Mouse (Mus musculus): ENCODE data around the gene Inafm2. TPM values are rescaled to one million over a fixed set of nuclear protein-coding genes. Genes with fewer than 3 reads are reported as not detected.

Gene Inafm2
- polyA plus RNA-seq, 2 experiments: 5.0 to 18.3 TPM

DNA sequence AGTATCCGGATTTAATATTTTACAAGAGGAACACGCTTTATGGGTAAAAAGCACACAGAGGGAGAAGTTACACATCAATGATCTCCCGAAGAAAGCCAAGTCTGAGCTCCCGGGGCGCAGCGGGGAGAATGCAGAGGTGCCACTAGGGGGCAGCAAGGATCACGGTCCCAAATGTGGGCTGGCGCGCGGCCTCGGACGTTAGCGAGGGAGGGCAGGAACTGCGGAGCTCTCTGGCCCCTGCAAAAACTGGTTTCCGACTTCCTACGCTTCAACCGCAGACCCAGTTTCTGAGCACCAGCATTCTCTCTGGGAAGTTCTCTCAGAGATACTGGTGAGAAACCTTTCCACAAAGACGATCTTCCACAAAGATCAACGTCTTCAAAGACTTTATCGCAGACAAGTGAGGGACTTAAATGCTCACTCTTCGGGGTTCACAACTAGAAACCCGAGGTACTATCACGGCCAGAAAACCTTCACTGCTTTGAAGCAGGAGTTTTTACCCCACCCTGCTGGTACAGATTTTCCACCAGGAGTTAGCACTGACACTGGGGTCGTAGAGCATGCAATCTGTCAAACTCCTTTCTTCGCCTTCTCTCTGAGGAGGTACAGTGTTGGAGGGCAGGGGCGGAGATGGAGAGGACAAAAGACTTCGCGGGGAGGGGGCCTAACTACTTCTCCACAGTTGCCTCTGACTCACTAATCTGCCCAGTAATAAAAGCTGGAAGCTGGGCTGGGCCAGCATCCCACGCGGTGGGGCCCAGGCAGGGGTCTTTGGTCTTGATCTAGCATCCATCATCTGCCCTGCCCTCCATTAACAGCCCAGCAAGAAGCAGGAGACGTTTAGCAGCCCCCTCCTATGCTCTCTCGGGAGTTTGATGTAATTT is 45.1 kb upstream of the Inafm2 start:
- peak; percentile 46 for ATAC-seq (ENCODE audit: insufficient read depth)
- Histone ChIP-seq H3K9ac (replicated peaks) (no peak overlapping the region), H3K9me3 (ENCODE audit: control insufficient read depth, low read length) (no peaks in the 10 kb centered on the region), H3K4me3 (ENCODE audit: insufficient read depth in 1 of 2, low read depth in 2 of 2, low read length in 2 of 2) (no peak overlapping the region), H3K27ac (no peak overlapping the region), H3K4me1 (replicated peaks; ENCODE audit: control insufficient read depth in 2 of 2, insufficient read depth in 2 of 2, low read length in 1 of 2) (no peaks in the 10 kb centered on the region), H3K4me2 (ENCODE audit: low read depth) (peak overlapping the region; percentile 26; the same call in 1 of the 2 replicates), H3K36me3 (replicated peaks; ENCODE audit: control insufficient read depth, insufficient read depth, low read depth) (no peaks in the 10 kb centered on the region), H3K27me3 (ENCODE audit: control insufficient read depth, insufficient read depth, low read length) (peaks cover 57% of the 10 kb centered on the region)
- TF ChIP-seq CTCF (IDR thresholded peaks at IDR 0.05; ENCODE audit: low read depth): peak; percentile 95
- no peak for TF ChIP-seq EP300 (IDR thresholded peaks at IDR 0.05; ENCODE audit: low read depth)
- WGBS (ENCODE audit: insufficient replicate concordance): 2% methylated on average over 32 of the region's 32 CpGs
- peak; percentile 39 to 50 (median 46) for DNase-seq (ENCODE audit: low read depth in 3 of 3, low spot score in 3 of 3)

DNA sequence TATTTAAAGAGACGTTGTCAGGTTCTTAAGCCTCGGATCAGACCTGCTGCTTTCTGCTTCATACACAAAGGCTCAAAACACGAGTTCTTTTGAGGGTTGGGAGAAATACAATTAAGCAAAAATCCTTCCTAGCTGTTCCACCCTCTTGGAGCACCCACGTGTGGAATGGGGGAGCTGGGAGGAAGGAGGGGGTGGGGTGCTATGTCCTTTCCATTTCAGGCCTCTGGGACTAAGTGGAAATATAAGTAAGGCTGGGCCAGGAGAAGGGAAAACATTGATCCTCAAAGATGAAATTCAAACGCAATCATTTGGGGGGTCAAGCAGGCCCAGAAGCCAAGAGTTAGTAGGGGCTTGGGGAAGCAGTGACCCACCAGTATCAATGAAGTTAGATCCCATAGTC is 44.4 kb upstream of the Inafm2 start:
- no peak overlapping the region for H3K4me3 ChIP-seq (ENCODE audit: insufficient read depth in 1 of 2, low read depth in 2 of 2, low read length in 2 of 2)
- H3K36me3 ChIP-seq (replicated peaks; ENCODE audit: control insufficient read depth, insufficient read depth, low read depth): no peaks in the 10 kb centered on the region
- no peaks in the 10 kb centered on the region for H3K9me3 ChIP-seq (ENCODE audit: control insufficient read depth, low read length)
- no peaks in the 10 kb centered on the region for H3K4me1 ChIP-seq (replicated peaks; ENCODE audit: control insufficient read depth in 2 of 2, insufficient read depth in 2 of 2, low read length in 1 of 2)
- WGBS (ENCODE audit: insufficient replicate concordance): 25% methylated on average over 5 of the region's 5 CpGs
- H3K27me3 ChIP-seq (ENCODE audit: control insufficient read depth, insufficient read depth, low read length): peaks cover 64% of the 10 kb centered on the region
- H3K4me2 ChIP-seq (ENCODE audit: low read depth): no peak overlapping the region
- no peak overlapping the region for H3K27ac ChIP-seq
- no peak overlapping the region for H3K9ac ChIP-seq (replicated peaks)
- TF ChIP-seq EP300 (IDR thresholded peaks at IDR 0.05; ENCODE audit: low read depth) (no peak), CTCF (IDR thresholded peaks at IDR 0.05; ENCODE audit: low read depth) (no peak)
- no peak for ATAC-seq (ENCODE audit: insufficient read depth)
- DNase-seq (ENCODE audit: low read depth in 3 of 3, low spot score in 3 of 3): no peak

DNA sequence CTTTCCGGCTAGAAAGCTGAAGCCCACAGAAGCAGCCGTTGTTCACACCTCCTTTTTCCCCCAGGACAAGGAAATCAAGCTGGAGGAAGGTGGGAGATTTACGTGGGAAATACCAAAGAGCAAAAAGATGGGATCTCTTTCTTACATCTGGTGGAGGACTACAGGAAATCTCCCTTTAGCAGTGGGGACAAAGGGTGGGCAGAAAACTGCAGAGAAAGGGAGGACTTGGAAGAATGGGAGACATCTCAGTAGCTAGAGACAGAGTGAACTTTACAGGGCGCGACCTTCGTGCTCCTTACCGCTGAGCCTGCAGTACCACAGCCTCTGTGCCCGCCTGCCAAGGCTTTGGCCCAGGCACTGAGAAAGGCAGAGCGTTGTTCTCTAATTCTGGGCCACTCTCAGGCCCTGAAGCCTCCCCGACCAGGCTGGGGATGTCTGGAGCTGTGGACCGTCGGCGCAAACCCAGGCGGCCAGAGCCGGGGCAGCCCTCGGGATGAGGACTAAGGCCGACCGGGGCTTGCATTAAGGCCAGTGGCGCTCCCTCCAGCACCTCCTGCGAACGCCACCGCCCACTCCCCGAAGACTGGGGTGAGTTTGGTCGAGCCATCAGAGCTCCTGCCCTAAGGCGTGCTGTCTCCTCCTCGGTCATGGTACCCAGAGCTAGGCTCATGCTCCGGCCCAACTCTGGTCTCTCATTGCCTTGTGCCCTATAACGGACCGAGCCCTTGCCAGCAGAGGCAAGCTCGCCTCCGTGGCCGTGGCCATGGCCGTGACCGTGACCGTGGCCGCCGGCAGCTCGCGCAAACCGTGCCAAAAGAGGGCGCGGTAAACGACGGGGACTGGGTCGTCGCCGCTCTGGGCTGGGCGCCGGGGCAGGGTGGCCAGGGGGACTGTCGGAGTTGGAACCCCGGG is 43.3 kb upstream of the Inafm2 start:
- Histone ChIP-seq H3K4me1 (replicated peaks; ENCODE audit: control insufficient read depth in 2 of 2, insufficient read depth in 2 of 2, low read length in 1 of 2) (no peaks in the 10 kb centered on the region), H3K9me3 (ENCODE audit: control insufficient read depth, low read length) (no peaks in the 10 kb centered on the region), H3K4me3 (ENCODE audit: insufficient read depth in 1 of 2, low read depth in 2 of 2, low read length in 2 of 2) (peak overlapping the region in 1 of 2 experiments; percentile 44; a peak in 2 of 4 replicates), H3K27me3 (ENCODE audit: control insufficient read depth, insufficient read depth, low read length) (peaks cover 75% of the 10 kb centered on the region), H3K27ac (no peak overlapping the region), H3K4me2 (ENCODE audit: low read depth) (peak overlapping the region; percentile 57), H3K9ac (replicated peaks) (no peak overlapping the region), H3K36me3 (replicated peaks; ENCODE audit: control insufficient read depth, insufficient read depth, low read depth) (no peaks in the 10 kb centered on the region)
- TF ChIP-seq CTCF (IDR thresholded peaks at IDR 0.05; ENCODE audit: low read depth) (no peak), EP300 (IDR thresholded peaks at IDR 0.05; ENCODE audit: low read depth) (no peak)
- DNase-seq (ENCODE audit: low read depth in 3 of 3, low spot score in 3 of 3) (no peak), ATAC-seq (ENCODE audit: insufficient read depth) (no peak)
- WGBS (ENCODE audit: insufficient replicate concordance): 9% methylated on average over 51 of the region's 51 CpGs

DNA sequence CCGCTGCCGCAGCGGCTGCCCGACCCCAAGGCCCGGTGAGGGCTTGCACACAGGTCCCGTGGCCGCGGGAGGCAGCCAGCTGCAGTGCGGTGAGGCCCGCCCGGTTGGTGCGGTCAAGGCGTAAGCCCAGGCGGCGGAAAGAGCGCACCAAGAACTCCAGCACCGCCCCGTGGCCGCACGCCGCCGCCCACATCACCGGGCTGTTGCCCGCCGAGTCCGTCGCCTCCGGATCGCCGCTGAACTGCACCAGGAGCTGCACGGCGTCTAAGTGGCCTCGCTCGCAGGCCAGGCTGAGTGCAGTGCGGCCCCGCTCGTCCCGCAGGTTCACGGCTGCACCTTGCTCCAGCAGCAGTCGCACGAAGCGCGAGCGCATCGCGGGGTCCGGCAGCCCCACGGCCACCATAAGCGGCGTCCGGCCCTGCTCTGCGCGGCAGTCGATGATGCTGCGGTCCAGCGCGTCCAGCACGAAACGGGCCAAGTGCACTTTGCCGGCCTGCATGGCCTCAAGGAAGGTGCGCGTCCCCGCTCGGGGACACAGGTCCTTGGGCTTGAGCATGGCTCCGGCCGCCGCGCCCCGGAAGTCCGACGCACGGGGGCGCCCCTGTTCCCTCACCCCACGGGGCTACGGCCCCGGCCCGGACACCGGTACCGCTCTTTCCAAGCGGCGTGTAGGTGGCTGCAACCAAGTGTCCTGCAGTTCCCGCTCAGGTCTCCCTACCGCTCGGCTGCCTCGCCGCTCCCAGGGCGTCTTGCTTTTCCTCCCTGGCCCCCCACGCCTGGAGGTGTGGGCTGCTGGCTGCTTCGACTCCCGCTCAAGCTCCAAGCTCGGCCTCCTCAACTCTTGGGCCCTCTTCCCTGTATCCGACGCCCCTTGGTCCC is 42.4 kb upstream of the Inafm2 start:
- no peaks in the 10 kb centered on the region for H3K36me3 ChIP-seq (replicated peaks; ENCODE audit: control insufficient read depth, insufficient read depth, low read depth)
- DNase-seq (ENCODE audit: low read depth in 3 of 3, low spot score in 3 of 3) (no peak), ATAC-seq (ENCODE audit: insufficient read depth) (no peak)
- WGBS (ENCODE audit: insufficient replicate concordance): under 1% methylated on average over 92 of the region's 93 CpGs
- peak overlapping the region in 1 of 2 experiments; percentile 44; a peak in 2 of 4 replicates for H3K4me3 ChIP-seq (ENCODE audit: insufficient read depth in 1 of 2, low read depth in 2 of 2, low read length in 2 of 2)
- no peaks in the 10 kb centered on the region for H3K4me1 ChIP-seq (replicated peaks; ENCODE audit: control insufficient read depth in 2 of 2, insufficient read depth in 2 of 2, low read length in 1 of 2)
- H3K9me3 ChIP-seq (ENCODE audit: control insufficient read depth, low read length): no peaks in the 10 kb centered on the region
- H3K27me3 ChIP-seq (ENCODE audit: control insufficient read depth, insufficient read depth, low read length): peaks cover 82% of the 10 kb centered on the region
- no peak overlapping the region for H3K27ac ChIP-seq
- TF ChIP-seq EP300 (IDR thresholded peaks at IDR 0.05; ENCODE audit: low read depth): no peak
- peak; percentile 33; the same call in 1 of the 2 replicates for TF ChIP-seq CTCF (IDR thresholded peaks at IDR 0.05; ENCODE audit: low read depth)
- no peak overlapping the region for H3K9ac ChIP-seq (replicated peaks)
- peak overlapping the region; percentile 57 for H3K4me2 ChIP-seq (ENCODE audit: low read depth)

Measured in liver, embryonic 14.5 days (tissue).